Mouse (Mus musculus) left cerebral cortex, adult 18-20 months (tissue): ENCODE measurements around the gene Slc25a38. TPM values are rescaled to one million over a fixed set of nuclear protein-coding genes. Genes with fewer than 3 reads are reported as not detected.
"Not testable (repeated sequence)": the region's sequence is repeated elsewhere in the genome, so short reads cannot be mapped to it uniquely, and the experiment has no call there.

Experiments
- DNase-seq, 2 experiments: peaks; one replicate each; pipeline ENCODE4 v3.0.0; 2021 to 2022; ENCODE audit warnings: low spot score in 2 of 2, mixed read lengths in 1 of 2
- total RNA-seq, 2 experiments: library from RNA; stranded (reverse); gene quantifications; 2 replicates each; pipeline ENCODE4 v1.2.3; 2021

The Slc25a38 gene
- total RNA-seq, 2 experiments from 2014 or later: 26.0 to 26.5 TPM

GRCm38 (mm10) chr9:120098682-120099081 is 11.5 kb upstream of the Slc25a38 start:
- DNase-seq: peak; percentile 73 to 87

- DNase-seq: no peak
Observed at GRCm38 (mm10) chr9:120099304-120099703, 10.9 kb upstream of the Slc25a38 start.

GRCm38 (mm10) chr9:120101165-120101564 is 9.0 kb upstream of the Slc25a38 start:
- DNase-seq: no peak

GRCm38 (mm10) chr9:120108953-120109352 is 1.2 kb upstream of the Slc25a38 start:
- DNase-seq: not testable (repeated sequence)

- DNase-seq: no peak
Observed at GRCm38 (mm10) chr9:120111156-120111945, 1.2 kb downstream of the Slc25a38 start.

GRCm38 (mm10) chr9:120112472-120112871 is 2.3 kb downstream of the Slc25a38 start:
- DNase-seq: no peak

GRCm38 (mm10) chr9:120113456-120113855 is 3.3 kb downstream of the Slc25a38 start:
- DNase-seq: no peak

GRCm38 (mm10) chr9:120114051-120114788 is 4.0 kb downstream of the Slc25a38 start:
- DNase-seq: no peak

- no peak for DNase-seq
Observed at GRCm38 (mm10) chr9:120114789-120115151, 4.6 kb downstream of the Slc25a38 start.

GRCm38 (mm10) chr9:120115580-120115979 is 5.4 kb downstream of the Slc25a38 start:
- DNase-seq: no peak

- no peak for DNase-seq
Observed at GRCm38 (mm10) chr9:120116184-120116624, 6.0 kb downstream of the Slc25a38 start.

GRCm38 (mm10) chr9:120118212-120118611 is 8.0 kb downstream of the Slc25a38 start:
- no peak for DNase-seq

GRCm38 (mm10) chr9:120120503-120120902 is 10.3 kb downstream of the Slc25a38 start:
- DNase-seq: no peak

- no peak for DNase-seq
Observed at GRCm38 (mm10) chr9:120126868-120127267, 16.7 kb downstream of the Slc25a38 start.

GRCm38 (mm10) chr9:120127538-120128251 is 17.5 kb downstream of the Slc25a38 start, which contains the start of gene Rpsa:
Rpsa (plus strand) TSS chr9:120127689.
- DNase-seq: peak; percentile 96 to 97

- no peak for DNase-seq
Observed at GRCm38 (mm10) chr9:120129276-120129675, 19.1 kb downstream of the Slc25a38 start.

- DNase-seq: no peak
Observed at GRCm38 (mm10) chr9:120131784-120132288, 21.7 kb downstream of the Slc25a38 start.

GRCm38 (mm10) chr9:120132980-120133754 is 23.0 kb downstream of the Slc25a38 start:
- DNase-seq: no peak

GRCm38 (mm10) chr9:120133755-120134475 is 23.7 kb downstream of the Slc25a38 start:
- no peak for DNase-seq
